Mouse (Mus musculus) liver (tissue): ENCODE results near the gene Alox5.
A peak's percentile ranks its signal among the peaks of the same experiment; 100 is the strongest.

Source experiments
- DNase-seq: peaks from one replicate; pipeline ENCODE4 v3.0.0-alpha.2; 2020; ENCODE audit warnings: mixed read lengths

Alox5 gene

DNA sequence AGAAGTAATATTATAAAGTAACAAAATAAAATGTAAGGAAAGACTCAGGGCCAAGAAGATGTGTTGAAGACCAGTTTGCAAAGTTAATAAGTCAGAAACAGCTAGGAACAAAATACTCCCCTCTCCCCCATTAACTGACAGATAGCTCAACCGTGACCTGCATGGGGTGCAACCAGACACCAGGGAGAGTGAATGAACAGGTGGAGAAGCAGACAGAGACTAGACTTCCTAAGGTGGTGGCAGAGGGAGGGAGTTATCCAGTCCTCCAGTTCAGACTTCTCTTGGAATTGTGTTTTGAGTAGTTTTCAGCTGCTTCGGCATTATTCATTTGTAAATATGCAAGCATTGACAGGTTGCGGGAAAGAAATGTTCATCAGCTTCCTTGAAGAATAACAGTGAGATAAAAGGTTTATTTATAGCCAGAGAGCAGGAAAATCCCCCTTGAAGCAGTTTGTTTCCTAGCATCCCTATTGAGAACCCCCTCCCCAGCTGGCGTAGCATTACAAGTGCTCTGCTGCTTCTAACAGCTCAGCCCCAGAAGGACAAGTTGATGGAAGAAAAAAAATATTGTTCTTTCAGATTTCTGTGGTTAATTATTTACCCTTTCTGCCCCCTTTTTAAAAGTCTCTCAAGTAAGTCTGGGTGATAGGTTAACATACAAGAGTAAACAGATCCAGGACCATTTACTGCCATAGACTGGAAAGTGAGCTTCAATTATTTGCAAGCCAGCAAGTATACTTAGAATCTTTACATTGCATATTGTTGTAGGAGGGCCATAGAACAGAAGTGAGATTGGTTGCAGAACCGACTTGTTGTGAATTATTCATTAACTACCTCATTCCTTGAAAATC is 75.6 kb downstream of the Alox5 start:
- DNase-seq = no peak

GRCm38 (mm10) chr6:116383582-116383981 is 77.4 kb downstream of the Alox5 start:
- DNase-seq = no peak

- no peak for DNase-seq
Observed at GRCm38 (mm10) chr6:116381605-116382004, 79.4 kb downstream of the Alox5 start.

- DNase-seq = no peak
Observed at GRCm38 (mm10) chr6:116380157-116380556, 80.8 kb downstream of the Alox5 start.

GRCm38 (mm10) chr6:116378892-116379291 is 82.1 kb downstream of the Alox5 start:
- no peak for DNase-seq

DNA sequence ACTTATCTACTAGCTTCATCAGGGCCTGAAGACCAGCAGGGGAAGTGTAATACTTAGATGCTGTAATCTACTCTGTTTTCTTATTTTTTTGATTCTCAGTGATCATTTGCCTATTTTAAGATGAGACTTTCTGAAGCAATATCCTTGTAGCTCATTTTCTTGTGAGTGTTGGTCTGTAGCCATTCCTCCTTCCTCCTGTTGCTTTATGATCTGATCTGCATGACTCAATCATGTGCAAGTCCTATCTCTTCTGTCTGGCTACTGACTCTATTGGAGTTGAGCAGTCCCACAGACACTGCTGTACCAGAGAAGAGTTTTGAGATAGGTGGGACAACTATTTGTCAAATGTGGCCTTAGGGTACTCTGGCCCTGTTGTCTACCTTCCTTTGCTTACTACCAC is 86.4 kb downstream of the Alox5 start:
- DNase-seq = no peak

DNA sequence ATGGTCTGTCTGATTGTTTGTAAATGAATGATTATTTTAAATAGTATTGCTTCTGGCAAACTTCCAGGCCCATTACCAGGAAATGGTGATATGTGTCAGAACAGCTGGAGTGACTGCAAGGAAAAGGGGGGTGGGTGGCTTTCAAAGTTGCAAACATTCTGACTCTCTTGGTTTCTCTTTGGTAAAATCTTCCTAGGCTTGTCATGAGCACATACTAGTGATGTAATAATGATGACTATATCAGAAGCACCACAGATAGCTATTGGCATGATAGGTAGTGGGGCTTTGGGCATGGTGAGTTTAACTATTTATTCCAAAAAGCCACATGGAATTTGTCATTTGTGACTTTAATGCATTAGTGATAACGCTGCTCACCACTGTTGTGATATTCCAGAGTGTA is 86.8 kb downstream of the Alox5 start:
- no peak for DNase-seq

- DNase-seq = no peak
Observed at GRCm38 (mm10) chr6:116371500-116371899, 89.5 kb downstream of the Alox5 start.

DNA sequence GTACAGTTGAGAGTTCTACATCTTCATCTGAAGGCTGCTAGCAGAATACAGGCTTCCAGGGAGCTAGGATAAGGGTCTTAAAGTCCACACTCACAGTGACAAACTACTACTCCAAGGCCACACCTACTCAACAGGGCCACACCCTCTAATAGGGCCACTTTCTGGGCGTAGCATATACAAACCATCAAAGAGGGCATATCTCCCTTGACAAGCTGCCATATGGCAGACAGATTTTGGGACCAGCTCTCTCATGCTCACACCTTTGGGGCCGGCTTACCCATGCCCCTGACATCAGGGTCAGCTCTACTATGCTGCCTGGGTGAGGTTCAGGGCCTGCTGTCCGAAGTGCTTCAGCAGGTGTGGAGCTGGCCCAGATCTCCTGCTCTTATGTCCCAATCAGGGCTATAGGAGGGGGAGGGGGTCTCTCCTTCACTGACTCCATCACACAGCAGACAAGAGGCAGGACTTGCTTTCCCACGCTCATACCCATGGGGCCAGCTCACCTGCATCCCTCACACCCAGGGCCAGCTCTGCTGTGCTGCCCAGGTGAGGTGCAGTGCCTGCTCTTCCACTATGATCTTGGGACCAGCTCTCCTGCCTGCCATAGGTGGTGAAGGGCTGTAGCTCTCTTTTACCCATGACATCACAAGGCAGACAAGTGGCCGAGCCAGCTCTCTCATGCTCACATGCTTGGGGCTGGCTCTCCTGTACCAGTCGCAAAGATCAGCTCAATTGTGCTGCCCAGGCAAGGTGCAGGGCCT is 90.6 kb downstream of the Alox5 start:
- DNase-seq = peak; percentile 79

- no peak for DNase-seq
Observed at GRCm38 (mm10) chr6:116369811-116370210, 91.2 kb downstream of the Alox5 start.

DNA sequence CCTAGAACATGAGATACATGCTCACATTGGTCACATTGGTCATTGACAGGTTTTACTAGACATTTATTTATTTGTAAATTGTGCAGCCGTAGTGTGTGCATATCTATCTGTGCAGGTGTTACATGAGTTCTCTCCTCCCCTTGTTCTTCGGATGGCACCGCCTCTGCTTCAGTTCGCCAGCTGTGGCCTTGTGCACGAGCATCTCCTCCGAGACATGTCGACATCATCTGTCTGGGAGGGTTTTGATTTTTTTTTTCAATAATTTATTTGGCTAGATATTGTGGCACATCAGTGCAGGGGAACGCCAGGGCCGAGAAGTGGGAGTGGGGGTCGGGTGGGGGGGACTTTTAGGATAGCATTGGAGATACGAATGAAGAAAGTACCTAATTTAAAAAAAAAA is 93.0 kb downstream of the Alox5 start:
- DNase-seq = no peak

DNA sequence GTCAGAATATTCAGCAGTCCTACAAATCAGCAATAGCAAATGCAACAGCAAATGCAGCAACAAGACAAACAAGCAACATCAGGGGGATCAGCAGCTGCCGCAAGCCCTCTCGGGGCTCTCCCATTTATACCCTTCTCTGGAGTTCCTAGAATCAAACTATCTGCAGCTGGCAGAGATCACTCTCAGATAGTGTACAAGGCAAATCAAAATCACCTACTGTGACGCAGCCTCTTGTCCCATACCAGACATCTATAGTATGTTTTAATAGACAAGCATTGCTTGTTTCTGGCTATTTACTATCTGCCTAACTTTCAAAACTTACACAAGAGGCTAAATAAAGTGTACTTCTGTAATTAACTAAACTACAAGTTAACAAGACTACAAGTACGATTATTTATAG is 99.0 kb downstream of the Alox5 start:
- DNase-seq = no peak

GRCm38 (mm10) chr6:116361463-116361862 is 99.5 kb downstream of the Alox5 start:
- DNase-seq = no peak
